Mouse (Mus musculus) testis, postnatal 14 days (tissue): ENCODE measurements at regions not wholly inside any gene's neighbourhood (a gene's known extent, or its start where the extent isn't known, plus 50 kb on each side); places are given as distances from the start of the nearest gene placed in this dataset.
A peak's percentile ranks its signal among the peaks of the same experiment; 100 is the strongest.

Source experiments
- DNase-seq: peaks from one replicate; pipeline ENCODE4 v3.0.0; 2021; ENCODE audit warnings: low spot score

DNA sequence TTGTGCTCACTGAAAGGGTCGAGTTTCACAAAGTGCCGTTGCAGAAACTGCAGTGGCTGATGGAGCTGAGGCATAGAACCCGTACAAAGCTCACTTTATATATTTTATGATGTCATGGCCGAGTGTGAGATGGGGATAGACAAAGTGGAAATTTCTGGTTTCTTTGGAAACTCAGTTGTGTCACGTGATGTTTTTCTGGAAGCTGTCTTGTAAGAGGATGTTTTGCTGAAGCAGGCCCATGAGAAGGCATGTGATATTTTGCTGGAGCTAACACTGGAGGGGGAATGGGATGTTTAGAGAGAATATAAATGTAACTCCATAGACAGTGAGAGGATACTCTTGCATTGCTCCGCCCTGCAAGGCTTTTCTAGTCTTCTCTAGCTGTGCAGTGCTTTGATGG, 311.7 kb downstream of the Tmem132b start:
- DNase-seq = no peak

DNA sequence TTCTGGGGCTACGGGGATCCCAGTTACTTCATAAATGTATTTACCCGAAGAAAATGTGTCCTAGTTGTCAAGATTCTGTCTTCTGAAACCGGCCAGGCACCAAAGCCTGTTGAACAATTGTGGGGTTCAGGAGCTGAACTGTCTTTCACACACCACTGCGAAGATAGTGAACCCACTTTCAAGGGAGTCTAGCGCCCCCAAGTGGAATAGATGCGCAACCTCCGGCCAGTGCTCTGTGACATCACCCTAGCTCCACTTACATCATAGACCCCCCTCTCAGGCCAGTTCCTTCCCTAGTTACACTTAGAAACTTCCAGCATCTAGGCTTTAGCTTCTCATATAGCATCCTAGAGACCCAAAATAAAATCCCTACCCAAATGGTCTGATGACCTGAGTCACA, 318.1 kb downstream of the Tmem132b start:
- DNase-seq = peak; percentile 46

DNA sequence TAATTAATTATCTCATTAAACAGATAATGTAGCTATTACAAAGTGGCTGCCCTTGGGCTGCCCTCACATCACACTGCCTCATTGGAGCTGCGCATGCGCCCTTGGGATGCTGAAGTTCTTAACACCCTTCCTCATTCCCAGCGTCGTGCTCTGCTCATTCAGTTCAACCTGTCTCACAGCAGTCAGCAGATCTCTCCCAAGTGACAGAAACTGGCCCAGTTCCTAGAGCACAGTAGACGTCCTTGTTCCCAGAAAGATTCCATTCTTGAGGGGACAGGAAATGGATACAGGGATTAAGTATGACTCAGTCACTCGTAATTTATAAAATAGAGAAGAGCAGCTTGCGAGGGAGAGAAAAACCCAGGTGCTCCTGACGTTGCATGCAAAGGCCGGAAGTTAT, 344.7 kb downstream of the Tmem132b start:
- DNase-seq = no peak

DNA sequence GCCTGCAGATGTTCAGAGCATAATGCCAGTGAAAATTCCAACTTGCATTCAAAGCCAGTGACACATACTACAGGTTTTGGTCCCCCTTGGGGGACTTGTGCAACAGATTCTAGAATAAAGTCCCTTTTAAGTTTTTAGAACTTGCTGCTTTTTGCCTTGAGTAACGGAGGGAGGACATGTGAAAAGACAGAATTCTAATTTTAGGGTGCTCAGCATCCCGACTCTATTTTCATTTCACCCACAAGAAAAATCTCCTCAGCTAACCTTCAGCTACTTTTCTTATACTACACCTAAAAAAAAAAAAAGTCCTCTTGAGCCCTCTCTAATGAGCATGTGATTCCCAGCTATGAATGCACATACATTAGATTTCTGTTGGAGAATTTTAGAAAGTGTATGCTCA, 357.3 kb downstream of the Tmem132b start:
- DNase-seq = no peak

DNA sequence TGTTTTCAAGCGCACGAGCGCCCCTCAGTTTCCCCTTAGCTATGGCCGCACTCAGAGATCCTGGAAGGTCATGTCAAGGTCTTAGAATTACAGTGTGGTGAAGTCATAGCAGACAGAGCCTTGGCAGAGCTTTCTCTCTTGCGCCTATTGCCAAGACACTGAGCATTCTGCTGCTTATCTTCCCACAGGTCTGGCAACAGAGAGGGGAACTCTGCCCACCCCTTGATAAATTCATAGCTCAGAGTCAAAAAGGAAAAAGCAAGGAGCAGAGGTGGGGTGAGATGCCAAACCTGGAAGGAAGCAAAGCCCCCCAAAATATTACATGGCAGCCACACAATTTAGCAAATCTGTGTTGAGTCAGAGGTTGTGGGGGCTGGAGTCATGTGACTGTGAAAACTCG, 362.3 kb downstream of the Tmem132b start:
- no peak for DNase-seq

DNA sequence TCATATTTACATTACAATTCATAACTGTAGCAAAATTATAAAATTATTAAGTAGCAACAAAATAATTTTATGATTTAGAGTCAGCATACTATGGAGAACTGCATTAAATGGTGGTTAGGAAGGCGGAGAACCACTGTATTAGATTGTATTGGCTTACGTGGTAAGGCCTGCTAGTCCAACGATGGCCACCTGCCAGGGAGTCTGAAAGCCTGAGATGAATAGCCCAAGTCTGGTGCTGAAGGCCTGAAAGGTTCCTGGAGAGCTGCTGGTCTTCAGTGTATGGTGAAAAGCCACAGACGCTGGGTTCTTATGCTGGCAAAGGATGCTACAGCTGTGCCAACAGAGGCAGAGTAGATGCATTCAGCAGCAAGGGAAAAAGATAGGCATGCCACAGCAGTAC, 370.5 kb downstream of the Tmem132b start:
- DNase-seq = no peak

DNA sequence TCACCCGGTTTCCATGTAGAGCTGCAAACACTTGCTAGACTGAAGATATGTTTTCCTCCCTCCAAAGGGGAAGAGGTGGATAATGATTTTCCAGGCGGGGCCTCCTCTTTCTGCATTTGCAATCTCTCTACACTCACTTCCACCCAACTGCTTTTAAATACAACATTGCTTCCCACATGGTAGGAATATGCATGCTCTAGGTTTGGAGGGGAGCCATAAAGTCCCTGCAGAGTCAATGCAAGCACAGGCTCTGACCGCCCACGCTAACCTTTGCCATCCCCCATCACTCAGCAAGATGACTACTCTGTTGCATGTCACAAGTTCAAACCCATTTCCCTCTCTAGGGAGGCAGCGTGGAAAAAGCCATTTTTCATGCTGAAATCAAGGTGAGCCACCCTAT, 372.9 kb downstream of the Tmem132b start:
- DNase-seq = no peak

DNA sequence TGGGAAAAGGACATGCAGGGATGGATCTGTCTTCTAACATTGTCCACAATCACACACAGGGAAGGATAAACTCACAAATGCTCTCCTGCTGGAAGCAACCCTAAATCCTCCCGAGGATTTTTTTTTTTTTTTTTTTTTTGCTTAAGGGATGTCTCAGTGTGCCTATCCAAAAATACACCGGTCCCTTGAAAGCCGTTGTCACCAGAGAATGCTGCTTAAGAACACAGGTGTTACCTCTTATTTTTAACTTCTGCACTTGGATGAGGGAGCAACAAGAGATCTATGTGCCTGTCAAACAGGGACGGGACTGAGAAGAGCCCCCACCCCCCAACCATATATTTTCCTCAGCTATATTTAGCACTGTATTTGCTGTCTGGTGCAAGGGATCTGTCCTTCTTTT, 375.8 kb downstream of the Tmem132b start:
- DNase-seq = no peak

DNA sequence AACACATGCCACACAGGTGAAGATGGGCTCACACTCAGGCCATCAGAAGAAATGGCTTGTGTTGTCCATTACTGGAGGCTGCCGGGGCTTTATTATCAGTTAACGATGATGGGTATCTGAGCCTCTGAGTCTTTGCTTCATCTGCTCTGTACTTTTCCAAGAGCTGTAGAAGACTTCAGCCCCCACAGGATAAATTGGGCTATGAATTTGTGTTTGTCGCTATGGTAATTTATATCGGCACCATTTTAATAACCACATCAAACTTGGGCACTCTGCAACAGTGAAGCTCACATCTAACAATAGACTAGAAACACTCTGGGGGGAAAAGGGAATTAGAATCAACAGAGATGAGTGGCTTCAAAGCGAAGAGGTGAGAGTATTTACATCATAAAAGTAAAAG, 376.3 kb downstream of the Tmem132b start:
- no peak for DNase-seq

DNA sequence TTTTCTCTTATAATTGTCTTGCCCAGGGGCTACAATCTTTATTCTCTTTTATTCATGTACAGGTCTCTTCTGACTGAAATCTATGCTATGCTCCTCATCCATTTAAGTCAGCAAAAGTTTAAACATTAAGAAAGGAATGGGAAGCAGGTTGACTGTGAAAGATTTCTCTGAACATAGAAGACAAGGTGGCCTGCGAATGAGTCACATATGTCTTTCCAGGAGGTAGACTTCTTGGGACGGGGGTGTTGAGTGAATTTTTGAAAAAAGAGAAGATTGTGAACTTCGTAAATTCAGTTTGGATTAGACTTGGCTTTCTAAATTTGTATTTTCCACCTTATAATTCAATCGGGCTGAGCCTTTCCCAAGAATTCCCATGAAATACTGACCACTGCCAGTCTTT, 384.3 kb downstream of the Tmem132b start:
- no peak for DNase-seq

DNA sequence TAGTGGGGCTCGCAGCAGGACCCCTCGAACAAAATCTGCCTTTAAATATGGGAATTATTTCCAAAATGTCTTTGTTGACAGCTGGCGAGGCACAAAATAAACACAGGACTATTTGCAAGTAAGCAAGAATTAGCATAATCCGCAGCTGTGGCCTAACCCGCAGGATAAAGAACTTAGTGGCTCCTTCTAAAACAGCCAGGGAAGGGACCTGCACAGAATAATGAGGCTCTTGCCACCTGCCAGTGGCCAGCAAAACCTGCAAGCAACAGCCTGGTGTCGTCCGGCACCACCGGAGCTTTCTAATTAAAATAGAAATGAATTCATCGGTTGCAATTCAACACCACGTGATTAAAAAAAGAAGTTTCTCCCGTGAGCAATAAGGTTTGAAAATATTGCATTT, 389.4 kb downstream of the Tmem132b start:
- DNase-seq = no peak

DNA sequence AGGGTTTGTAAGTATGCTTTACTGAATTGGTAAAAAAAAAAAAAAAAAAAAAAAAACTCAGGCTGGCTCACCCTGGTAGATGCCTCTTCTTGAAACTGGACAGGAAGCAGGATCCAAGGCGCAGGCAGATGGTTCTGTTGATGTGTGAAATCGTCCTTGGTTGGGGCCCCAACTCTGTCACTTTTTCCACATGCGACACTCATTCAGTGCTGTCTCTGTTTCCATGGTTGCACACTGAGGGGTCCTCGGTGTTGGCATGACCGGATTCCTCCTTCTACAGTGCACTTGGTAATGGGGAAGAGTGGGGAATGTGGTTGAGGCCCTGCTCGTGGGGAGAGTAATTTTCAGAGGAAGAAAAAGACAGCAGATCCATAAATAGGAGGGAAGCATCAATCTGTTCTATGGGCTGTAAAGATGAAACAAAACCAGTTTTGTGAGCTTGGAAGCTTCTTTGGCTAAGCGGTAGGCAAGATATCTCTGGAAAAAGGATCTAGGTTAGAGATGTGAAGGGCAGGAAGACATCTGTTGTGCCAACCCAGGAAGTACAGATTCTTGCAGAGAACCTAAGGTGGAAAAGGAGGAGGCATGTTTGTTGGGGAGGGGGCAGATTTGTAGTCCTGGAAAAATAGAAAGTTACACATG, 394.4 kb downstream of the Tmem132b start:
- DNase-seq = no peak

DNA sequence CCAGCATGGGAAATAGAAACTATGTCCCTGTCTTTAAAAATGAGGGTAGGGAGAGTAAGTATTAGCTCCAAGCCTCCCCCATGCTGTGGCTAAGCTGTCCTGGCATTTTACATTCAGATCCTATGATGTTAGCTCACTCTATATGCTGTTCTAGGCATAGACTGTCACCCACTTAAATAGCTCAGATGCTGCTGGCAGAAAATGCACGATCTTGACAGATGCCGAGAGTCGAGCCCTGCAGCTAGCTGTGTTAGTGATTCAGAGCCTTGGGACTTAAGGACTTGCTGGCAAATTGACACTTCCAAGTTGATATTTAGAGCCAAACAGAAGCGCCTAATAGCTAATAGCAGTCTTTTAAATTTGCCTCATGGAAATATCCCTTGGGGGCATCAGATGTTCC, 399.9 kb downstream of the Tmem132b start:
- no peak for DNase-seq

DNA sequence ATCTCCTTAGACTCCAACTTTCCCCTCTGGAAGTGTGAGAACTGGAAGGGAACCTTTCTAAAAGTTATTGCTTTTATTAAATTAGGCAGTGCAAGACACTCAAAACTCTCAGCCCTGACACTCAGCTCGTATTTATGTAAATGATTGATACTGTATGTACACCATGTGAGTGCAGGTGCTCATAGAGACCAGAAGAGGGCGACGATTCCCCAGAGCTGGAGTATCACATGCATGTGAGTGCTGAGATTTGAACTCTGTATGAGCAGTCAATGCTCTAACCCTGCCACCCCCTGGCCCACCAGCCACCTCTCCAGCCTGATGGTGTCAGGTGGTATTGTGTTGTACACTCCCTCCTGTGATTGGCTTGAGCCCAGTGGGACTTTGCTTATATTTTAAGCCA, 407.8 kb downstream of the Tmem132b start:
- DNase-seq = no peak

DNA sequence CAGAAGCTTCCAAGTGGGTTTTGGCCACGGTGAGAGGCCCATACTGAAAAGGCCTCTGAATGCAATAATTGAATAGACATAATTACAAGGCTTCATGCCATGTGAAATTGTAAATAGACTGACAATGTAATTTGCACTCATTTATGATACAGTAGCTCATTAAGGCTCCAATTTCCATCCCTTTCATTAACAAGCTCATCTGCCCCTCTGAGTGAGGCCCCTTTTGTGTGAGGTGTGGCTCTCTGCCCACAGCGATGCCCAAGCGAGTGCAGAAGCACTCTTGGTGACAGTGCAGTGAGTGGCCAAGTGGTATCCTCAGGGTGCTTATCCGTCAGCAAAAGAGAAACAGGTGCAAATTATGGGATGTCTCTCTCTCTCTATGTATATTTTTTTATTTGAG, 415.2 kb downstream of the Tmem132b start:
- no peak for DNase-seq

DNA sequence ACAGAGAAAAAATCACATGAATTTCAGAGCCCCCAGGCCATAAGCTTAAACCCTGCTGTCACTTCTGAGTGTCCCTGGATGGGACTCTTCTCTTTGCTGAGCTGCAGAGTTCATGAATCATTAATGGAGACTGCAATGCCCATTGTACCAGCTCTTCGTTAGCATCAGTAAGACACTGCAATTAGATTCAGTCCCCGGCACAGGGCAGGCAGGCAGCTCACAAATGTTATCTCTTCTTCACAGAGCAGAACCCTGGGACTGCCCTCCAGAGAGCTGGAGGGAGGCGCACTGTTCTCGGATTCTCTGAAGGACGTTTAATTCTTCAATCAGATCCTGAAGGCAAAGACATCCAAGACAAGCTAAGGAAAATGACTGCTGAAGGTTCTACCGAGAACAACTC, 420.1 kb downstream of the Tmem132b start:
- DNase-seq = no peak

DNA sequence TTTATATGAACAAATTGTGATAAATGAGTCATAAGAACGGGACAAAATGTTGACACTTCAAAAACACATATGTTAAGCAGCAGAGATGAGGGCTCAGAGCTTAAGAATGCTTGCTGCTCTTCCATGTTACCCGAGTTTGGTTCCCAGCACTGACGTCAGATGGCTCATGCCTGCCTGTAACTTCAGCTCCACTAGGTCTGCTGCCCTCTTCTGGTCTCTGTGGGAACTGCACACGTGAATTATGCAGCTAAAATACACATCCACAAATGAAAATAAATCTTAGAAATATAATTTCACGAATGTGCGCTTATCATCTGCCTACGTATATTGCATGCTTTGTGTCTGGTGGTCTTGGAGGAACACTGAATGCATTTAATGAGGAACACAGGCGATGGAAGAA, 432.5 kb downstream of the Tmem132b start:
- peak; percentile 32 for DNase-seq

DNA sequence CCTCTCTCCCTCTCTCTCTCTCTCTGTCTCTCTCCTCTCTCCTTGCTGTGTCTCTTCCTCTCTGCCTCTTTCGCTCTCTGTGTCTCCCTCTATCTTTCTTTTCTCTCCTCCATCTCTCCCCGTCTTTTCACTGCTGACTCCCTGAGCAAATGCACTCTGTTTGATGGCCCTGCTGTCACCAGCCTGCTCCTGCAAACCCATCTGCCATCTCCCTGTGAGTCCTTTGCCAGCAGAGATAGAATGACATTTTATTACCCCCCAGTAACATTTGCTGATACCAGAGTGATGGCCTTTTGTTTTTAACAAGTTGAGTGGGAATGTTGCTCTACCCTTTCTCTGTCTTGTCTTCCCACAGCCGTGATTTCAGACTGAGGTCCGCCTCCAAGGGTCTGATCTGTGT, 436.6 kb downstream of the Tmem132b start:
- no peak for DNase-seq

DNA sequence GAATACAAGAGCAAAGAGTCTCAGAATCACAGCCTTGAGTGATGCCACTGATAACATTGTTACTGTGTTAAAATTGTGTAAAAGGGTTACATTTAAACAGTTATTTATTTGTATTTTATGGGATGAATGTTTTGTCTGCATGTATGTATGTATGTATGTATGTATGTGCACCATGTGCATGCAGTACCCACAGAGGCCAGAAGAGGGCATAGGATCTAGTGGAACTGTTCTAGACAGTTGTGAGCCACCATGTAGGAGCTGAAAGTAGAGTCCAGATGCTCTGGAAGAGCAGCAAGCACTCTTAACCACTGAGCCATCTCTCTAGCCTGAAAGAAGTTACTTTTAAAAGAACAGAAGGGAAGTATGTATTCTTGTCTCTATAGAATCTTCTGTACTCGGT, 442.5 kb downstream of the Tmem132b start:
- DNase-seq = no peak

DNA sequence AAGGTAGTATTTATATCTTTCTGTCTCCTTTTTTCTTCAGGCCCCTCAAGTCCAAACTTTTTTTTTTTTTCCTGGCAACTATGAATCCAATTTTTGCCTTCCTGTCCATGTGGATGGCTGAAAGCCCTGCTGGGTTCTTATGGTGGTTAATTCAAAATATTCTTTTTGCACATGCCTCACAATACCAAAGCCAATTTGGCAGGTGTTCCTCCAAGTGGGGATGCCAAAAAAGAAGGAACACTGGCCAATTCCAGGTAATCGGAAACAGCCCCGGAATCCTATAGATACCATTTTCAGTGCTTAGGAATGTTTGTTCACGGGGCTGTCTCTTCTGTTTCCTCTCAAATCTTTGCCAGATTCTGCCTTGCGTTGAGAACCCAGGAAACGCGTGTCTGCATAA, 448.2 kb downstream of the Tmem132b start:
- DNase-seq = no peak

DNA sequence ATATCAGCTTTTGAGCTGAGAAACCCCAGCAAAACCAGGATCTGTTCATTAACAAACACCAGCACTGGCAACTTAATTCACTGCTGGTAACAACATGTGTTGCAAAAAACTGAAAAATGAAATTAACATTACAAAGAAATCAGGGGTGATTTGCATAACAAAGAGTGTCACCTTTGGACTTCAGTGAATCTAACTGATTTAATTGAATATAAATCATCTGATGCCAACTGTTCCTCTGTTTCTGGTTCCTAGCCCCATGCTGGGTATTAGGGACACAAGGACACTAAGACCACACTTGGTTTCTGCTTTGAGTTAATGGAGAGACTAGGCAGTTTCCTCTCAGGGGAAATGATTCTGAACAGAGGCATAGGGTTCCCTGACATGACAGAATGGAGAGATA, 453.8 kb downstream of the Tmem132b start:
- no peak for DNase-seq

DNA sequence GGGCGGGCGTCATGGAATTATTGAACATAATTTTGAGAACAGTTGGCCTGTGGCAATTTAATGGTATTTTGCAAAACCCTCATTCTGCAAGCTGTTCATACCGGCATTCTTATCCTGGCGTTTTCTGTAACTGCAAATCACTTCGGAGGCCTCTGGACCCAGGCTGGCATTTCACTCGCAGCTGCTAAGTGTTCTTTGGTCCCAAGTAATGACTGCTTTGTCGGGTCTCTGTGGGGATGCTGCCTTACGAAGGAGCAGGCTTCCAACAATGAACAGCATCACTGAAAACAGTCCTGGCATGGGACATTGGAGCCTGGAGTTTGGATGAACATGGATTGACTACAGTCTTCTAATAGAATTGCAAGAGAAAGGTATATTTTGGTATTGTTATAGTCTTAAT, 465.6 kb downstream of the Tmem132b start:
- no peak for DNase-seq

DNA sequence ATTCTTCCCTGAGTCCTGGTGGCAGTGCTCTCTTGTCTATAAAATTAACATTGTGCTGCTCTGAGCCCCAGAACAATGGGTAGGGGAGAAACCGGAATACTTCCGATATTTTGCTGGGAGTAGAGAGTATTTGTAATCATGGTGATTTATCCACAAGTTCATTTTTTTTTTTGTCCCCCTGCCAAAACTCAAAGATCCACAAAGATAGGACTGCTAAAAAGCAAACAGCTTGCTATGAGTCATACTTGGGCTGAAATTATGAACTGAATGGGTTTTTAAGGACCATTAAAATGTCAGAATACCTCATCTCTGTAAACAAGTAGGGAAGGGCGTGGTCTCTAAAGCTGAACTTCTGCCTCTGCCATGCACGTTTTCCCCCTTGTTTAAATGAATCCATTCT, 476.3 kb downstream of the Tmem132b start:
- no peak for DNase-seq

DNA sequence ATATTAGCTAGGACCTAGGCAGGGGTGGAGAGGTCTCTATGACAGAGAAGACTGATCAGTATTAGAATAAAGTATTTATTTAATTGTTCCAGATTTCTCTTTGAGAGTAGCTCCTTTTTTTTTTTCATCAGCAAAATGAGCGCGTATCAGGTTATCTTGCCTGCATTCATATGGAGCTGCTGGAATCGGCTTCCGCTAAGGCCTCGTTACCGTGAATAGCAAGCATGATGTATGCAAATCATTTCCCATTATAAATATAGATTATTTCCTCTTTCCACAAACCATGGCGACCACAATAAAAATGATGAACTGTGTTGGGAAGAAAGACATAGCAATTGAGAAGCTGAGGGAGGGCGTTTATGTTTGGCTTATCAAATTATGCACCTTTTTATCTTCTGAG, 476.7 kb downstream of the Tmem132b start:
- DNase-seq = no peak

DNA sequence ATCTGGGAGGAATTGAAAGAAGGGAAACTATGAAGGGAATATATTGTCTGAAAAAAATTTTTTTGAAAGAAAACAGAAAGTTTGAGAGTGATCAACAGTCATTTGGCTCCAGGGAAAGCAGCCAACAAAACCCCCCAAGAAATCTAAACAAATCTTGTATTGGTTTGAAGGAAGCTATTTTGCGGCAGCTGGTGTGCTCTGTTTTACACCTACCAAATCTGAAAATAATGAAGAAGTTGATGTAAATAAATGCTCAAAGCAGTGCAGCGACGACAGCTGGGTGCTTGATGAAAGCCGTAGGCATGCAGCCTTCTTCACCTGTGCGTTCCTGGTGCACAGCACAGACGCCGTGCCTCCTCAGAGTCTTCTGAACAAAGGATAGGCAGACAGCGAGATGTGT, 488.2 kb downstream of the Tmem132b start:
- DNase-seq = no peak
